Mouse (Mus musculus) MEL (cell line): ENCODE results near the gene Elavl2. TPM values are rescaled to one million over a fixed set of nuclear protein-coding genes. Genes with fewer than 3 reads are reported as not detected.

Experiments used
- DNase-seq: peaks from one replicate; pipeline ENCODE4 v3.0.0; 2011; ENCODE audit warnings: low read depth, low spot score
- H3K27ac ChIP-seq: 2 replicates; pipeline ENCODE4 v1.5.1; 2012; ENCODE audit warnings: low read depth, mild to moderate bottlenecking, control low read depth, low read length, moderate library complexity; ENCODE audit not compliant: control insufficient read depth
- H3K27me3 ChIP-seq, 2 experiments: fragments of 150-350 bp in 1 of 2; sonication (generic) in 1 of 2; 2 replicates each; pipeline ENCODE4 v1.6.1; 2012; ENCODE audit warnings: low read length in 2 of 2, mild to moderate bottlenecking in 2 of 2, improper control_type of control experiment in 1 of 2, moderate library complexity in 1 of 2; ENCODE audit not compliant: insufficient read depth in 2 of 2, control insufficient read depth in 1 of 2
- H3K36me3 ChIP-seq, 2 experiments: 2 replicates each; pipeline ENCODE4 v1.6.1; 2012 to 2014; ENCODE audit warnings: low read length in 2 of 2, improper control_type of control experiment in 1 of 2, inconsistent platforms in 1 of 2, mild to moderate bottlenecking in 1 of 2; ENCODE audit not compliant: insufficient read depth in 2 of 2, control insufficient read depth in 1 of 2
- H3K4me1 ChIP-seq, 2 experiments: fragments of 150-350 bp in 1 of 2; sonication (generic) in 1 of 2; 2 replicates each; pipeline ENCODE4 v1.6.1; 2012; ENCODE audit warnings: low read length in 2 of 2, improper control_type of control experiment in 1 of 2, mild to moderate bottlenecking in 1 of 2; ENCODE audit not compliant: insufficient read depth in 2 of 2, control insufficient read depth in 1 of 2
- H3K4me3 ChIP-seq, 2 experiments: fragments of 150-350 bp in 1 of 2; sonication (generic) in 1 of 2; 2 replicates each; pipeline ENCODE4 v1.5.1; 2012; ENCODE audit warnings: low read depth in 2 of 2, low read length in 2 of 2, mild to moderate bottlenecking in 2 of 2, moderate library complexity in 2 of 2, control low read depth in 1 of 2, improper control_type of control experiment in 1 of 2; ENCODE audit not compliant: control insufficient read depth in 1 of 2, insufficient read depth in 1 of 2
- H3K79me2 ChIP-seq: 2 replicates; pipeline ENCODE4 v1.6.1; 2012; ENCODE audit warnings: mild to moderate bottlenecking, low read length, moderate library complexity; ENCODE audit not compliant: control insufficient read depth, poor library complexity, insufficient read depth
- H3K9ac ChIP-seq: 2 replicates; pipeline ENCODE4 v1.6.1; 2012; ENCODE audit warnings: low read depth, mild to moderate bottlenecking, control low read depth, low read length, moderate library complexity; ENCODE audit not compliant: control insufficient read depth, poor library complexity, severe bottlenecking
- H3K9me3 ChIP-seq: fragments of 150-350 bp; sonication (generic); replicated peaks from 2 replicates; pipeline ENCODE4 v1.6.1; 2012; ENCODE audit warnings: mild to moderate bottlenecking, low read length, improper control_type of control experiment, moderate library complexity; ENCODE audit not compliant: insufficient read depth
- CHD1 ChIP-seq: IDR thresholded peaks from 2 replicates; pipeline ENCODE4 v1.6.1; 2012; ENCODE audit warnings: low read depth, mild to moderate bottlenecking, inconsistent platforms, low read length, improper control_type of control experiment
- CHD2 ChIP-seq: IDR thresholded peaks from 2 replicates; pipeline ENCODE4 v1.6.1; 2011; ENCODE audit warnings: low read length, improper control_type of control experiment
- E2F4 ChIP-seq: IDR thresholded peaks from 2 replicates; pipeline ENCODE4 v1.6.1; 2011; ENCODE audit warnings: low read depth, low read length, improper control_type of control experiment, borderline replicate concordance
- EP300 ChIP-seq, 2 experiments: IDR thresholded peaks; 2 replicates each; pipeline ENCODE4 v1.6.1; 2011; ENCODE audit warnings: improper control_type of control experiment in 2 of 2, low read length in 2 of 2, low read depth in 1 of 2, mild to moderate bottlenecking in 1 of 2
- GABPA ChIP-seq: IDR thresholded peaks from 2 replicates; pipeline ENCODE4 v1.6.1; 2012; ENCODE audit warnings: low read depth, mild to moderate bottlenecking, inconsistent platforms, low read length, improper control_type of control experiment, moderate library complexity
- HCFC1 ChIP-seq: IDR thresholded peaks from 2 replicates; pipeline ENCODE4 v1.6.1; 2012; ENCODE audit warnings: low read depth, mild to moderate bottlenecking, inconsistent platforms, low read length, improper control_type of control experiment, moderate library complexity
- MAZ ChIP-seq: IDR thresholded peaks from 2 replicates; pipeline ENCODE4 v1.6.1; 2012; ENCODE audit warnings: low read depth, mild to moderate bottlenecking, inconsistent platforms, low read length, improper control_type of control experiment
- MXI1 ChIP-seq: IDR thresholded peaks from 2 replicates; pipeline ENCODE4 v1.6.1; 2011; ENCODE audit warnings: mild to moderate bottlenecking, low read depth, low read length, improper control_type of control experiment
- MYC ChIP-seq: IDR thresholded peaks from 2 replicates; pipeline ENCODE4 v1.6.1; 2011; ENCODE audit warnings: low read depth, mild to moderate bottlenecking, low read length, improper control_type of control experiment, moderate library complexity
- POLR2AphosphoS2 ChIP-seq: IDR thresholded peaks from 2 replicates; pipeline ENCODE4 v1.6.1; 2011; ENCODE audit warnings: low read length, improper control_type of control experiment
- POLR2AphosphoS5 ChIP-seq: IDR thresholded peaks from 2 replicates; pipeline ENCODE4 v1.6.1; 2012; ENCODE audit warnings: low read depth, borderline replicate concordance, mild to moderate bottlenecking, inconsistent platforms, low read length, moderate library complexity, mixed read lengths
- RAD21 ChIP-seq: IDR thresholded peaks from 2 replicates; pipeline ENCODE4 v1.6.1; 2011; ENCODE audit warnings: mild to moderate bottlenecking, low read depth, low read length, improper control_type of control experiment
- SMC3 ChIP-seq: IDR thresholded peaks from 2 replicates; pipeline ENCODE4 v1.6.1; 2011; ENCODE audit warnings: low read depth, low read length, improper control_type of control experiment
- TAL1 ChIP-seq: IDR thresholded peaks from 2 replicates; pipeline ENCODE4 v1.6.1; 2012; ENCODE audit warnings: mild to moderate bottlenecking, inconsistent platforms, low read length, moderate library complexity, mixed read lengths
- TCF12 ChIP-seq: IDR thresholded peaks from 2 replicates; pipeline ENCODE4 v1.6.1; 2014; ENCODE audit warnings: low read depth, mild to moderate bottlenecking, inconsistent platforms, low read length, improper control_type of control experiment, moderate library complexity
- ZMIZ1 ChIP-seq: IDR thresholded peaks from 2 replicates; pipeline ENCODE4 v1.6.1; 2012; ENCODE audit warnings: low read depth, mild to moderate bottlenecking, inconsistent platforms, low read length, improper control_type of control experiment, moderate library complexity
- polyA plus RNA-seq, 2 experiments: library from polyadenylated mRNA; stranded (reverse) in 1 of 2; unstranded in 1 of 2; fragments of >175 nt in 1 of 2; fragments of >200 nt in 1 of 2; gene quantifications; 2 replicates each; pipeline versions ENCODE4 v1.2.1 to v1.2.4; 2012; ENCODE audit warnings: low replicate concordance in 2 of 2, low read depth in 1 of 2; ENCODE audit not compliant: insufficient read length in 2 of 2, insufficient read depth in 1 of 2, missing spikeins in 1 of 2
- total RNA-seq: library from RNA; depleted of rRNA; stranded (reverse); fragments of 300-350 nt; gene quantifications from 2 replicates; pipeline ENCODE4 v1.2.3, GENCODE M21; 2012

Gene Elavl2
- total and polyA plus RNA-seq, 3 experiments: not detected

- TF ChIP-seq TCF12 (no peak), RAD21 (no peak), GABPA (no peak), E2F4 (no peak), ZMIZ1 (no peak), CHD1 (no peak), EP300 (IDR thresholded peaks at IDR 0.05; ENCODE audit: low read depth in 1 of 2, low read length in 2 of 2) (no peak), HCFC1 (no peak), CHD2 (no peak), POLR2AphosphoS5 (no peak), POLR2AphosphoS2 (no peak), MYC (no peak), TAL1 (no peak), SMC3 (no peak), MAZ (no peak), MXI1 (no peak)
- TF ChIP-seq, all 39 proteins: peak for 0
- no peak overlapping the region for H3K27ac ChIP-seq
Measured at GRCm38 (mm10) chr4:91219322-91219721, 181.3 kb downstream of the Elavl2 start.

GRCm38 (mm10) chr4:91213917-91214316 lies 186.7 kb downstream of the Elavl2 start:
- no peaks in the 10 kb centered on the region for H3K4me1 ChIP-seq
- TF ChIP-seq POLR2AphosphoS2 (no peak), GABPA (no peak), POLR2AphosphoS5 (no peak)
- TF ChIP-seq, all 39 proteins: peak for 0
- H3K4me3 ChIP-seq: no peak overlapping the region
- DNase-seq: no peak
- H3K9ac ChIP-seq: no peak overlapping the region
- no peaks in the 10 kb centered on the region for H3K36me3 ChIP-seq
- H3K27me3 ChIP-seq: no peaks in the 10 kb centered on the region
- no peak overlapping the region for H3K27ac ChIP-seq
- no peaks in the 10 kb centered on the region for H3K79me2 ChIP-seq
- H3K9me3 ChIP-seq: no peaks in the 10 kb centered on the region

More at GRCm38 (mm10) chr4:91219322-91219721, 181.3 kb downstream of the Elavl2 start:
- H3K4me3 ChIP-seq: no peak overlapping the region
- no peaks in the 10 kb centered on the region for H3K27me3 ChIP-seq
- H3K9me3 ChIP-seq: no peaks in the 10 kb centered on the region
- no peaks in the 10 kb centered on the region for H3K4me1 ChIP-seq
- no peak for DNase-seq
- no peaks in the 10 kb centered on the region for H3K79me2 ChIP-seq
- H3K36me3 ChIP-seq: no peaks in the 10 kb centered on the region
- no peak overlapping the region for H3K9ac ChIP-seq
